Comparison of ENCODE assay signal across 26 mouse cellular contexts in genomic region chr3:69563406-69563805, GRCm38 (mm10). TPM values are rescaled to one million over a fixed set of nuclear protein-coding genes. Genes with fewer than 3 reads are reported as not detected.
A peak's percentile ranks its signal among the peaks of the same experiment; 100 is the strongest.
DNase-seq lines count a peak whose midpoint lies in the region; ATAC-seq and TF ChIP-seq lines count a peak whose summit lies in the region.
"Had no signal": no experiment of that assay in that cellular context is flagged by ENCODE, and none has a peak within 500 bp of the region (broad histone marks: within the 10 kb centered on the region; RNA-seq: fewer than 3 reads in every experiment).

No protein-coding gene starts in this region.

- no peak overlapping the region for H3K4me2 ChIP-seq in kidney, embryonic 16.5 days (replicated peaks; ENCODE audit: low read depth, low read length)
- H3K4me2 ChIP-seq in kidney, embryonic 15.5 days, result no peak overlapping the region
- no peak overlapping the region for H3K4me2 ChIP-seq in liver, postnatal 0 days (ENCODE audit: low read depth, low read length)
- H3K4me2 ChIP-seq: forebrain, embryonic 13.5 days; heart, embryonic 13.5 days had no signal

- H3K36me3 ChIP-seq in kidney, adult 2 months (ENCODE audit: control insufficient read depth, insufficient read depth, low read length), result no peaks in the 10 kb centered on the region
- H3K36me3 ChIP-seq in kidney, embryonic 16.5 days (ENCODE audit: insufficient read depth, low read length), result no peaks in the 10 kb centered on the region
- no peaks in the 10 kb centered on the region for H3K36me3 ChIP-seq in kidney, embryonic 15.5 days
- no peaks in the 10 kb centered on the region for H3K36me3 ChIP-seq in liver, postnatal 0 days (replicated peaks; ENCODE audit: insufficient read depth, low read length)
- H3K36me3 ChIP-seq: forebrain, embryonic 10.5 days; G1E; heart, embryonic 10.5 days; heart, embryonic 13.5 days had no signal

- H3K9me3 ChIP-seq in kidney, embryonic 16.5 days (ENCODE audit: low read length), result 0 out of 2 replicates have a peak, but pooled peaks cover 2% of the 10 kb centered on the region
- H3K9me3 ChIP-seq in kidney, embryonic 15.5 days (replicated peaks), result no peaks in the 10 kb centered on the region
- no peaks in the 10 kb centered on the region for H3K9me3 ChIP-seq in liver, postnatal 0 days (ENCODE audit: low read length)
- H3K9me3 ChIP-seq: forebrain, embryonic 10.5 days; forebrain, embryonic 13.5 days; G1E; heart, embryonic 10.5 days; heart, embryonic 13.5 days had no signal

- no peaks in the 10 kb centered on the region for H3K4me1 ChIP-seq in kidney, adult 2 months (ENCODE audit: control insufficient read depth, insufficient read depth, low read length)
- peaks cover 3% of the 10 kb centered on the region; the same call in 1 of the 2 replicates for H3K4me1 ChIP-seq in kidney, embryonic 16.5 days (ENCODE audit: insufficient read depth, low read length)
- H3K4me1 ChIP-seq in kidney, embryonic 15.5 days, result peaks cover 8% of the 10 kb centered on the region
- H3K4me1 ChIP-seq in liver, postnatal 0 days (ENCODE audit: insufficient read depth), result no peaks in the 10 kb centered on the region

- ATAC-seq in kidney, embryonic 16.5 days (ENCODE audit: low FRiP score, low TSS enrichment), result no peak
- ATAC-seq in kidney, embryonic 15.5 days (replicated peaks; ENCODE audit: low FRiP score), result no peak
- ATAC-seq in liver, postnatal 0 days, result peak; percentile 23; the same call in 1 of the 2 replicates
- ATAC-seq: forebrain, embryonic 13.5 days; forebrain, embryonic 16.5 days; Patski had no signal

- DNase-seq in kidney, adult 2 months, result no peak
- peak; percentile 33 for DNase-seq in kidney, postnatal 10 days
- no peak for DNase-seq in liver, postnatal 0 days
- DNase-seq in liver, result no peak
- peak; percentile 75 for DNase-seq in yolk sac, embryonic 10.5 days (ENCODE audit: low spot score)
- DNase-seq: adrenal gland, postnatal 10 days; adrenal gland, postnatal 36 days; B cell, adult 2 months; cerebellum, adult 18-20 months; cerebellum, adult 9-10 months; cerebellum, postnatal 14 days; gastrocnemius, postnatal 10 days; gastrocnemius, postnatal 36 days; heart, adult 2 months; heart, postnatal 14 days; heart, postnatal 4 days had no signal

- no peak for TF ChIP-seq EP300 in liver, postnatal 0 days (IDR thresholded peaks at IDR 0.05; ENCODE audit: low read depth)

- no peaks in the 10 kb centered on the region for H3K27me3 ChIP-seq in kidney, adult 2 months (replicated peaks; ENCODE audit: control insufficient read depth, insufficient read depth, low read length)
- no peaks in the 10 kb centered on the region for H3K27me3 ChIP-seq in kidney, embryonic 16.5 days (ENCODE audit: insufficient read depth, low read length)
- H3K27me3 ChIP-seq in kidney, embryonic 15.5 days, result no peaks in the 10 kb centered on the region
- H3K27me3 ChIP-seq in liver, postnatal 0 days (ENCODE audit: insufficient read depth, low read length), result no peaks in the 10 kb centered on the region
- H3K27me3 ChIP-seq: CH12.LX; forebrain, embryonic 13.5 days; heart, embryonic 13.5 days; Patski had no signal

- no peak for TF ChIP-seq POLR2A in kidney, adult 2 months (IDR thresholded peaks at IDR 0.05; ENCODE audit: low read depth, low read length)

- no peak overlapping the region for H3K9ac ChIP-seq in kidney, embryonic 16.5 days (replicated peaks; ENCODE audit: low read length)
- H3K9ac ChIP-seq in kidney, embryonic 15.5 days, result no peak overlapping the region
- no peak overlapping the region for H3K9ac ChIP-seq in liver, postnatal 0 days (replicated peaks)
- H3K9ac ChIP-seq: forebrain, embryonic 13.5 days; heart, embryonic 13.5 days had no signal

- TF ChIP-seq CTCF in kidney, adult 2 months (conservative IDR thresholded peaks at IDR 0.05; ENCODE audit: insufficient read depth, insufficient read length, low read depth, low read length), result 0 out of 2 replicates have a peak, but pooled peaks have one; percentile 13
- TF ChIP-seq CTCF in liver, postnatal 0 days (IDR thresholded peaks at IDR 0.05; ENCODE audit: low read depth), result peak; percentile 14; the same call in 1 of the 2 replicates

- no peak overlapping the region for H3K27ac ChIP-seq in kidney, adult 2 months (ENCODE audit: insufficient read depth, low read depth, low read length)
- no peak overlapping the region for H3K27ac ChIP-seq in kidney, embryonic 16.5 days (ENCODE audit: low read length)
- H3K27ac ChIP-seq in kidney, embryonic 15.5 days, result no peak overlapping the region
- H3K27ac ChIP-seq in liver, postnatal 0 days (ENCODE audit: low read depth), result no peak overlapping the region
- H3K27ac ChIP-seq: forebrain, embryonic 10.5 days; forebrain, embryonic 13.5 days; heart, adult 2 months; heart, embryonic 10.5 days; heart, embryonic 13.5 days had no signal

- no peak overlapping the region for H3K4me3 ChIP-seq in kidney, adult 2 months (ENCODE audit: insufficient read depth, low read depth, low read length)
- H3K4me3 ChIP-seq in kidney, embryonic 16.5 days (ENCODE audit: low read length), result no peak overlapping the region
- H3K4me3 ChIP-seq in kidney, embryonic 15.5 days (replicated peaks), result no peak overlapping the region
- no peak overlapping the region for H3K4me3 ChIP-seq in liver, postnatal 0 days (ENCODE audit: low read depth, low read length)
- H3K4me3 ChIP-seq: forebrain, embryonic 10.5 days; forebrain, embryonic 13.5 days; heart, adult 2 months; heart, embryonic 10.5 days; heart, embryonic 13.5 days had no signal

- WGBS in kidney, adult 2 months, result 66% methylated on average over 6 of the region's 6 CpGs
- WGBS in kidney, embryonic 16.5 days, result 94% methylated on average over 4 of the region's 6 CpGs
- 78% methylated on average over 6 of the region's 6 CpGs for WGBS in kidney, embryonic 15.5 days
- WGBS in liver, postnatal 0 days (ENCODE audit: insufficient replicate concordance), result 78% methylated on average over 5 of the region's 6 CpGs

RNA-seq across cellular contexts. Expression of gene B3galnt1, which starts 35.4 kb away (rescaled TPM):
- 25.7 and 28.3 TPM in 2 replicates for polyA plus RNA-seq in kidney, adult 2 months (2012; rRNA removed)
- polyA plus RNA-seq in kidney, embryonic 16.5 days (2015; fragmentation: Nextera tagmentation; extraction: Ambion mirVana), result 35.2 and 38.9 TPM in 2 replicates
- polyA plus RNA-seq in kidney, embryonic 15.5 days (2015; fragmentation: Nextera tagmentation; extraction: Ambion mirVana), result 32.6 and 34.0 TPM in 2 replicates
- 1.9 and 2.0 TPM in 2 replicates for polyA plus RNA-seq in liver, postnatal 0 days (2015; fragmentation: Nextera tagmentation; extraction: Ambion mirVana)
- polyA plus RNA-seq: G1E had no signal

Comparison
In these comparisons a context has a peak if more than half of its experiments do, and no peak if none do; other contexts are left out.
1. DNase-seq: peak in kidney, postnatal 10 days (single experiment) and yolk sac, embryonic 10.5 days (single experiment); none in kidney, adult 2 months (single experiment), liver, postnatal 0 days (single experiment) and liver (single experiment).